Mouse (Mus musculus): ENCODE measurements around the gene Spdye4b.

- TF ChIP-seq CTCF (IDR thresholded peaks at IDR 0.05) = peak; percentile 19; the same call in 1 of the 2 replicates
- no peak for TF ChIP-seq EP300 (IDR thresholded peaks at IDR 0.05)
Measured at GRCm38 (mm10) chr5:143165508-143166070, 15.2 kb upstream of the Spdye4b start.

Measured in lung, postnatal 0 days (tissue).